Mouse (Mus musculus): Measurements from ENCODE around the gene Fkbp1a. TPM values are rescaled to one million over a fixed set of nuclear protein-coding genes. Genes with fewer than 3 reads are reported as not detected.

The Fkbp1a gene
- total RNA-seq, 2 experiments from 2014 or later, result 2.8 to 11.3 TPM

- ATAC-seq (replicated peaks; ENCODE audit: low FRiP score, poor library complexity, severe bottlenecking), result no peak
Measured at GRCm38 (mm10) chr2:151587306-151587705, 45.0 kb downstream of the Fkbp1a start.

- ATAC-seq (replicated peaks; ENCODE audit: low FRiP score, poor library complexity, severe bottlenecking), result no peak
Measured at GRCm38 (mm10) chr2:151598068-151598467, 55.8 kb downstream of the Fkbp1a start.

- no peak for ATAC-seq (replicated peaks; ENCODE audit: low FRiP score, poor library complexity, severe bottlenecking)
Measured at GRCm38 (mm10) chr2:151602106-151602505, 59.8 kb downstream of the Fkbp1a start.

GRCm38 (mm10) chr2:151603630-151604029 lies 61.3 kb downstream of the Fkbp1a start:
- no peak for ATAC-seq (replicated peaks; ENCODE audit: low FRiP score, poor library complexity, severe bottlenecking)

GRCm38 (mm10) chr2:151605437-151605987 lies 63.2 kb downstream of the Fkbp1a start:
- no peak for ATAC-seq (replicated peaks; ENCODE audit: low FRiP score, poor library complexity, severe bottlenecking)

GRCm38 (mm10) chr2:151608435-151608834 lies 66.2 kb downstream of the Fkbp1a start:
- no peak for ATAC-seq (replicated peaks; ENCODE audit: low FRiP score, poor library complexity, severe bottlenecking)

GRCm38 (mm10) chr2:151609974-151610373 lies 67.7 kb downstream of the Fkbp1a start:
- ATAC-seq (replicated peaks; ENCODE audit: low FRiP score, poor library complexity, severe bottlenecking), result no peak

Other genes starting within 250 kb of the Fkbp1a start
- not detected in 2 replicates for gene 4921509C19Rik, start 66.3 kb upstream of the Fkbp1a start, total RNA-seq (2015; ENCODE audit: low replicate concordance)
- gene 4921509C19Rik, start 66.3 kb upstream of the Fkbp1a start, total RNA-seq (2017; ENCODE audit: low replicate concordance), result not detected in 2 replicates
- gene Nsfl1c, start 48.3 kb upstream of the Fkbp1a start, total RNA-seq (2015; ENCODE audit: low replicate concordance), result 4.8 and 16.1 TPM in 2 replicates
- 14.5 and 15.8 TPM in 2 replicates for gene Nsfl1c, start 48.3 kb upstream of the Fkbp1a start, total RNA-seq (2017; ENCODE audit: low replicate concordance)
- not detected in 2 replicates for gene Sdcbp2, start 30.1 kb downstream of the Fkbp1a start, total RNA-seq (2015; ENCODE audit: low replicate concordance)
- gene Sdcbp2, start 30.1 kb downstream of the Fkbp1a start, total RNA-seq (2017; ENCODE audit: low replicate concordance), result not detected in 2 replicates
- not detected in 2 replicates for gene Snph, start 90.1 kb downstream of the Fkbp1a start, total RNA-seq (2015; ENCODE audit: low replicate concordance)
- gene Snph, start 90.1 kb downstream of the Fkbp1a start, total RNA-seq (2017; ENCODE audit: low replicate concordance), result not detected in 2 replicates
- gene Rad21l, start 126.0 kb downstream of the Fkbp1a start, total RNA-seq (2015; ENCODE audit: low replicate concordance), result not detected in 2 replicates
- gene Rad21l, start 126.0 kb downstream of the Fkbp1a start, total RNA-seq (2017; ENCODE audit: low replicate concordance), result not detected in 2 replicates
- gene Tmem74b, start 159.5 kb downstream of the Fkbp1a start, total RNA-seq (2015; ENCODE audit: low replicate concordance), result not detected in 2 replicates
- gene Tmem74b, start 159.5 kb downstream of the Fkbp1a start, total RNA-seq (2017; ENCODE audit: low replicate concordance), result not detected in 2 replicates
- gene Psmf1, start 201.7 kb downstream of the Fkbp1a start, total RNA-seq (2015; ENCODE audit: low replicate concordance), result 77.2 and 98.4 TPM in 2 replicates
- gene Psmf1, start 201.7 kb downstream of the Fkbp1a start, total RNA-seq (2017; ENCODE audit: low replicate concordance), result 68.2 and 70.7 TPM in 2 replicates

Measured in erythroblast, adult 5-6 weeks (primary cell).